Mouse (Mus musculus): ENCODE data around the gene Kat6b.

GRCm38 (mm10) chr14:21585491-21586251, 104.4 kb downstream of the Kat6b start:
- TF ChIP-seq POLR2A (IDR thresholded peaks at IDR 0.05; ENCODE audit: insufficient read length, low read depth) (no peak), E2F4 (IDR thresholded peaks at IDR 0.05; ENCODE audit: insufficient read depth) (no peak), USF1 (IDR thresholded peaks at IDR 0.05; ENCODE audit: low read depth) (no peak), TCF12 (IDR thresholded peaks at IDR 0.05; ENCODE audit: insufficient read depth, poor library complexity, severe bottlenecking) (no peak), CEBPB (IDR thresholded peaks at IDR 0.05; ENCODE audit: insufficient read depth, poor library complexity, severe bottlenecking) (no peak), MAX (IDR thresholded peaks at IDR 0.05; ENCODE audit: low read depth) (no peak), POLR2AphosphoS2 (IDR thresholded peaks at IDR 0.05; ENCODE audit: insufficient read length, low read depth) (no peak), SRF (IDR thresholded peaks at IDR 0.05; ENCODE audit: control insufficient read depth, insufficient read length, low read depth) (no peak)

Data from myocyte (in vitro differentiated cells).